Mouse (Mus musculus) G1E (cell line): ENCODE measurements around the gene Stpg2.

Source experiments
- CTCF ChIP-seq: IDR thresholded peaks from 2 replicates; pipeline ENCODE4 v1.5.1; 2012; ENCODE audit warnings: low read depth, low read length, inconsistent platforms, mixed read lengths
- GATA1 ChIP-seq: IDR thresholded peaks from 2 replicates; pipeline ENCODE4 v1.6.1; 2012; ENCODE audit warnings: borderline replicate concordance, low read length, inconsistent platforms, mixed read lengths
- GATA2 ChIP-seq: IDR thresholded peaks from 2 replicates; pipeline ENCODE4 v1.6.1; 2012; ENCODE audit warnings: low read depth, low read length, inconsistent platforms, borderline replicate concordance

- TF ChIP-seq CTCF (no peak), GATA2 (no peak), GATA1 (no peak)
These were observed 14.0 kb upstream of the Stpg2 start for GRCm38 (mm10) chr3:139191541-139191940.
